Mouse (Mus musculus) adrenal gland, postnatal 0 days (tissue): Measurements from ENCODE around the gene Slfn14. TPM values are rescaled to one million over a fixed set of nuclear protein-coding genes. Genes with fewer than 3 reads are reported as not detected.

Experiments used
- polyA plus RNA-seq: library from polyadenylated mRNA; unstranded; fragments of >200 nt; fragmentation: Nextera tagmentation; extraction: Ambion mirVana; gene quantifications from 2 replicates; pipeline ENCODE4 v1.2.1, GENCODE M21; 2015

Slfn14 gene
- 0.85 and 0.97 TPM in 2 replicates for polyA plus RNA-seq

GRCm38 (mm10) chr11:83286566-83286965 lies at the start of gene Slfn14:
Slfn14 (minus strand) TSS chr11:83286726.

GRCm38 (mm10) chr11:83302526-83303251 lies 16.2 kb upstream of the Slfn14 start, which contains the start of gene Pex12:
Pex12 (minus strand) TSS chr11:83302586.

GRCm38 (mm10) chr11:83298225-83299195 lies 12.0 kb upstream of the Slfn14 start, which contains the start of gene Ap2b1:
Ap2b1 (plus strand) TSS chr11:83299024.

Other genes with a start within 250 kb of the Slfn14 start
- 15.7 and 20.2 TPM in 2 replicates for gene Slfn2, start 221.6 kb downstream of the Slfn14 start, polyA plus RNA-seq
- 0.93 and 1.1 TPM in 2 replicates for gene Slfn1, start 169.9 kb downstream of the Slfn14 start, polyA plus RNA-seq
- 0.11 and 0.46 TPM in 2 replicates for gene Slfn4, start 111.5 kb downstream of the Slfn14 start, polyA plus RNA-seq
- 0.47 and 1.0 TPM in 2 replicates for gene Slfn3, start 95.4 kb downstream of the Slfn14 start, polyA plus RNA-seq
- 32.6 and 37.1 TPM in 2 replicates for gene Ap2b1, start 12.3 kb upstream of the Slfn14 start, polyA plus RNA-seq
- 8.4 and 13.0 TPM in 2 replicates for gene Pex12, start 15.9 kb upstream of the Slfn14 start, polyA plus RNA-seq
- 4.4 and 5.9 TPM in 2 replicates for gene Rasl10b, start 122.4 kb upstream of the Slfn14 start, polyA plus RNA-seq
- 0.08 TPM in 1 of 2 replicates, not detected in the other for gene Gas2l2, start 142.7 kb upstream of the Slfn14 start, polyA plus RNA-seq
- 0.80 and 1.2 TPM in 2 replicates for gene 1700020L24Rik, start 151.0 kb upstream of the Slfn14 start, polyA plus RNA-seq
- 1.9 and 3.2 TPM in 2 replicates for gene Mmp28, start 176.3 kb upstream of the Slfn14 start, polyA plus RNA-seq
- 4.9 and 6.5 TPM in 2 replicates for gene Taf15, start 186.4 kb upstream of the Slfn14 start, polyA plus RNA-seq
- not detected in 2 replicates for gene Heatr9, start 235.4 kb upstream of the Slfn14 start, polyA plus RNA-seq
- gene Ccl5, start 243.8 kb upstream of the Slfn14 start, polyA plus RNA-seq = 1.9 and 4.3 TPM in 2 replicates